Mouse (Mus musculus) G1E (cell line): ENCODE measurements at regions not wholly inside any gene's neighbourhood (a gene's known extent, or its start where the extent isn't known, plus 50 kb on each side); places are given as distances from the start of the nearest gene placed in this dataset.

Experiments used
- ATAC-seq: 2 replicates; pipeline ENCODE4 v1.8.0; 2016; ENCODE audit warnings: mild to moderate bottlenecking; ENCODE audit not compliant: insufficient number of reproducible peaks, poor library complexity, low FRiP score, severe bottlenecking; ENCODE audit errors: extremely low read depth
- DNase-seq: peaks from one replicate; pipeline ENCODE4 v3.0.0; 2012; ENCODE audit warnings: low spot score
- H3K27me3 ChIP-seq: 2 replicates; pipeline ENCODE4 v1.6.1; 2012; ENCODE audit warnings: mild to moderate bottlenecking, low read length, inconsistent platforms; ENCODE audit not compliant: insufficient read depth
- H3K36me3 ChIP-seq: replicated peaks from 2 replicates; pipeline ENCODE3; 2012; ENCODE audit warnings: mild to moderate bottlenecking, inconsistent platforms
- H3K4me1 ChIP-seq: 2 replicates; pipeline ENCODE4 v1.6.1; 2012; ENCODE audit warnings: low read depth, low read length, inconsistent platforms, mixed read lengths; ENCODE audit not compliant: insufficient read depth
- H3K4me3 ChIP-seq: 2 replicates; pipeline ENCODE4 v1.5.1; 2012; ENCODE audit warnings: low read depth, mild to moderate bottlenecking, inconsistent platforms, low read length, moderate library complexity, mixed read lengths
- H3K9me3 ChIP-seq: replicated peaks from 2 replicates; pipeline ENCODE4 v1.6.1; 2012; ENCODE audit warnings: inconsistent platforms
- CTCF ChIP-seq: IDR thresholded peaks from 2 replicates; pipeline ENCODE4 v1.5.1; 2012; ENCODE audit warnings: low read depth, low read length, inconsistent platforms, mixed read lengths
- GATA1 ChIP-seq: IDR thresholded peaks from 2 replicates; pipeline ENCODE4 v1.6.1; 2012; ENCODE audit warnings: borderline replicate concordance, low read length, inconsistent platforms, mixed read lengths
- GATA2 ChIP-seq: IDR thresholded peaks from 2 replicates; pipeline ENCODE4 v1.6.1; 2012; ENCODE audit warnings: low read depth, low read length, inconsistent platforms, borderline replicate concordance
- POLR2AphosphoS5 ChIP-seq: IDR thresholded peaks from 2 replicates; pipeline ENCODE4 v1.6.1; 2012; ENCODE audit warnings: low read depth, low read length, inconsistent platforms; ENCODE audit not compliant: insufficient replicate concordance
- TAL1 ChIP-seq: conservative IDR thresholded peaks from 2 replicates; pipeline ENCODE4 v1.6.1; 2012; ENCODE audit warnings: low read depth, low read length, inconsistent platforms, mixed read lengths

GRCm38 (mm10) chr13:47429856-47430365 is 307.5 kb downstream of the Rnf144b start:
- no peak overlapping the region for H3K4me3 ChIP-seq
- H3K4me1 ChIP-seq = no peaks in the 10 kb centered on the region
- H3K27me3 ChIP-seq = no peaks in the 10 kb centered on the region
- ATAC-seq (no peak), DNase-seq (no peak)
- no peaks in the 10 kb centered on the region for H3K36me3 ChIP-seq
- no peak for TF ChIP-seq TAL1
- TF ChIP-seq GATA1 = no peak
- TF ChIP-seq GATA2 = no peak
- TF ChIP-seq POLR2AphosphoS5 = no peak
- no peak for TF ChIP-seq CTCF
- peaks cover 17% of the 10 kb centered on the region for H3K9me3 ChIP-seq

- Histone ChIP-seq H3K9me3 (peaks cover 17% of the 10 kb centered on the region), H3K4me3 (no peak overlapping the region), H3K4me1 (no peaks in the 10 kb centered on the region), H3K36me3 (no peaks in the 10 kb centered on the region), H3K27me3 (no peaks in the 10 kb centered on the region)
- TF ChIP-seq POLR2AphosphoS5 (no peak), CTCF (no peak), GATA1 (no peak), TAL1 (no peak), GATA2 (no peak)
- ATAC-seq = no peak
- DNase-seq = no peak
Measured at GRCm38 (mm10) chr13:47430409-47430808, 308.0 kb downstream of the Rnf144b start.

GRCm38 (mm10) chr13:47435631-47436030 is 313.2 kb downstream of the Rnf144b start:
- Histone ChIP-seq H3K4me1 (no peaks in the 10 kb centered on the region), H3K9me3 (peaks cover 3% of the 10 kb centered on the region; the same call in 1 of the 2 replicates), H3K4me3 (no peak overlapping the region), H3K27me3 (no peaks in the 10 kb centered on the region), H3K36me3 (no peaks in the 10 kb centered on the region)
- no peak for DNase-seq
- TF ChIP-seq CTCF (no peak), GATA1 (no peak), POLR2AphosphoS5 (no peak), TAL1 (no peak), GATA2 (no peak)
- no peak for ATAC-seq

GRCm38 (mm10) chr13:47444876-47445275 is 322.4 kb downstream of the Rnf144b start:
- Histone ChIP-seq H3K9me3 (peaks cover 3% of the 10 kb centered on the region; the same call in 1 of the 2 replicates), H3K4me3 (no peak overlapping the region), H3K4me1 (no peaks in the 10 kb centered on the region), H3K27me3 (no peaks in the 10 kb centered on the region), H3K36me3 (no peaks in the 10 kb centered on the region)
- TF ChIP-seq GATA1 (no peak), POLR2AphosphoS5 (no peak)
- DNase-seq (no peak), ATAC-seq (no peak)

GRCm38 (mm10) chr13:47452186-47452760 is 329.8 kb downstream of the Rnf144b start:
- TF ChIP-seq TAL1 (no peak), GATA1 (no peak), CTCF (no peak), POLR2AphosphoS5 (no peak), GATA2 (no peak)
- H3K4me3 ChIP-seq = no peak overlapping the region
- DNase-seq (no peak), ATAC-seq (no peak)
- H3K36me3 ChIP-seq = no peaks in the 10 kb centered on the region
- H3K4me1 ChIP-seq = no peaks in the 10 kb centered on the region
- H3K9me3 ChIP-seq = peaks cover 11% of the 10 kb centered on the region; the same call in 1 of the 2 replicates
- H3K27me3 ChIP-seq = no peaks in the 10 kb centered on the region

GRCm38 (mm10) chr13:47462148-47462547 is 339.7 kb downstream of the Rnf144b start:
- no peak for DNase-seq
- Histone ChIP-seq H3K4me1 (no peaks in the 10 kb centered on the region), H3K4me3 (no peak overlapping the region), H3K27me3 (no peaks in the 10 kb centered on the region), H3K9me3 (peaks cover 18% of the 10 kb centered on the region; the same call in 1 of the 2 replicates), H3K36me3 (no peaks in the 10 kb centered on the region)
- TF ChIP-seq GATA1 (no peak), CTCF (no peak), GATA2 (no peak), TAL1 (no peak), POLR2AphosphoS5 (no peak)
- ATAC-seq = no peak
